Mouse (Mus musculus): ENCODE results near the gene Npy. TPM values are rescaled to one million over a fixed set of nuclear protein-coding genes. Genes with fewer than 3 reads are reported as not detected.
A peak's percentile ranks its signal among the peaks of the same experiment; 100 is the strongest.

The Npy gene
- polyA plus RNA-seq, 1 experiment from 2014 or later = not detected

DNA sequence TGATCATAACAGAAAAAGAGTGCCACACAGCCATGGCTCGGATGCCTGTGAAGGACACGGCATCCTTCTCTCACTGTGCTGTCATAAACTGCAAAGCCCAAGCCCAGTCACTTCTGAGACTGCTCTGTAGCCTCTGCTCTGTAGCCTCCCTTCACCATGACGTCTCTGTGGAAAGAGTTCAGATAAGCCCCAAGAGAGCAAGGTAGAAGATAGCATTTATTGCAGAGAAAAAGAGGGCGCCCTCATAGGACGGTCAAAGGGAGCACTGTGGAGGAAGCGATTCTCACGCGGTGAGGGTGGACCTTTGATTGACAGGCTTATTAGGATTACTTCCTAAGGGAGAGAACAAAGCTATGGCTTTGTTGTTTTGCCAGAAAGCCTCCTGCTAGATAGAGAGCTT, 18.4 kb upstream of the Npy start:
- Histone ChIP-seq H3K27ac (ENCODE audit: low read depth, low read length) (no peak overlapping the region), H3K36me3 (ENCODE audit: control insufficient read depth, insufficient read depth, low read length) (no peaks in the 10 kb centered on the region), H3K27me3 (replicated peaks; ENCODE audit: control insufficient read depth, insufficient read depth, low read length) (no peaks in the 10 kb centered on the region), H3K4me1 (replicated peaks; ENCODE audit: control insufficient read depth, insufficient read depth, low read length) (no peaks in the 10 kb centered on the region), H3K9me3 (ENCODE audit: control insufficient read depth, low read length) (no peaks in the 10 kb centered on the region), H3K4me3 (ENCODE audit: low read depth, low read length) (no peak overlapping the region), H3K4me2 (no peak overlapping the region), H3K9ac (ENCODE audit: low read depth, low read length) (no peak overlapping the region)
- DNase-seq (ENCODE audit: low spot score) = no peak
- no peak for ATAC-seq (replicated peaks; ENCODE audit: low FRiP score)
- 63% methylated on average over 8 of the region's 8 CpGs for WGBS

GRCm38 (mm10) chr6:49808076-49808475, 14.4 kb upstream of the Npy start:
- no peaks in the 10 kb centered on the region for H3K27me3 ChIP-seq (replicated peaks; ENCODE audit: control insufficient read depth, insufficient read depth, low read length)
- H3K4me1 ChIP-seq (replicated peaks; ENCODE audit: control insufficient read depth, insufficient read depth, low read length) = no peaks in the 10 kb centered on the region
- H3K4me2 ChIP-seq = peak overlapping the region; percentile 51
- 0 out of 2 replicates have a peak overlapping the region, but pooled peaks have one; percentile 11 for H3K4me3 ChIP-seq (ENCODE audit: low read depth, low read length)
- WGBS = 25% methylated on average over 13 of the region's 13 CpGs
- H3K27ac ChIP-seq (ENCODE audit: low read depth, low read length) = no peak overlapping the region
- H3K9ac ChIP-seq (ENCODE audit: low read depth, low read length) = no peak overlapping the region
- H3K36me3 ChIP-seq (ENCODE audit: control insufficient read depth, insufficient read depth, low read length) = no peaks in the 10 kb centered on the region
- no peaks in the 10 kb centered on the region for H3K9me3 ChIP-seq (ENCODE audit: control insufficient read depth, low read length)
- no peak for DNase-seq (ENCODE audit: low spot score)
- no peak for ATAC-seq (replicated peaks; ENCODE audit: low FRiP score)

GRCm38 (mm10) chr6:49817183-49817582, 5.3 kb upstream of the Npy start:
- H3K4me3 ChIP-seq (ENCODE audit: low read depth, low read length) = no peak overlapping the region
- no peak overlapping the region for H3K4me2 ChIP-seq
- H3K9me3 ChIP-seq (ENCODE audit: control insufficient read depth, low read length) = no peaks in the 10 kb centered on the region
- WGBS = 68% methylated on average over 5 of the region's 5 CpGs
- DNase-seq (ENCODE audit: low spot score) = no peak
- no peak overlapping the region for H3K27ac ChIP-seq (ENCODE audit: low read depth, low read length)
- no peak overlapping the region for H3K9ac ChIP-seq (ENCODE audit: low read depth, low read length)
- H3K27me3 ChIP-seq (replicated peaks; ENCODE audit: control insufficient read depth, insufficient read depth, low read length) = peaks cover 22% of the 10 kb centered on the region
- no peaks in the 10 kb centered on the region for H3K4me1 ChIP-seq (replicated peaks; ENCODE audit: control insufficient read depth, insufficient read depth, low read length)
- no peaks in the 10 kb centered on the region for H3K36me3 ChIP-seq (ENCODE audit: control insufficient read depth, insufficient read depth, low read length)
- no peak for ATAC-seq (replicated peaks; ENCODE audit: low FRiP score)

DNA sequence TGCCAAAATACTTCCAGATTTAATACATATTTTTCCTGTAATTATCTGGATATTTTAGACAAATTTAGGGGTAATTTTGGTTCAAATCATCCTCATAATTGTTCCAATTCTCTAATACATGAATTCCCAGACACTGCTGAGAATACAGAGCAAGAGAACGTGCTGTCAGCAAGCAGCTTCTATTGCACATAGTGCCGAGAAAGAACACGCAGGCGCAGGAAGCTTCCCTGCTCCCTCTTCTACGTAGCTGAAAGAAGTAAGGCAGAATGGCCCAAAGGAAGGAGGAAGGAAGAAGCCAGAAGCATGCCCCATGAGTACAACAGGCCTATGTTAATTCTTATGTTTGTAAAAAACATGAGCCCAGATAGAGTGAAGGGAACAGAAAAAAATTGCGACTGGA, 4.9 kb upstream of the Npy start:
- Histone ChIP-seq H3K27me3 (replicated peaks; ENCODE audit: control insufficient read depth, insufficient read depth, low read length) (peaks cover 26% of the 10 kb centered on the region), H3K9me3 (ENCODE audit: control insufficient read depth, low read length) (no peaks in the 10 kb centered on the region), H3K4me2 (no peak overlapping the region), H3K4me3 (ENCODE audit: low read depth, low read length) (no peak overlapping the region), H3K27ac (ENCODE audit: low read depth, low read length) (no peak overlapping the region), H3K36me3 (ENCODE audit: control insufficient read depth, insufficient read depth, low read length) (no peaks in the 10 kb centered on the region), H3K9ac (ENCODE audit: low read depth, low read length) (no peak overlapping the region), H3K4me1 (replicated peaks; ENCODE audit: control insufficient read depth, insufficient read depth, low read length) (no peaks in the 10 kb centered on the region)
- DNase-seq (ENCODE audit: low spot score) (no peak), ATAC-seq (replicated peaks; ENCODE audit: low FRiP score) (no peak)
- 68% methylated on average over 6 of the region's 6 CpGs for WGBS

DNA sequence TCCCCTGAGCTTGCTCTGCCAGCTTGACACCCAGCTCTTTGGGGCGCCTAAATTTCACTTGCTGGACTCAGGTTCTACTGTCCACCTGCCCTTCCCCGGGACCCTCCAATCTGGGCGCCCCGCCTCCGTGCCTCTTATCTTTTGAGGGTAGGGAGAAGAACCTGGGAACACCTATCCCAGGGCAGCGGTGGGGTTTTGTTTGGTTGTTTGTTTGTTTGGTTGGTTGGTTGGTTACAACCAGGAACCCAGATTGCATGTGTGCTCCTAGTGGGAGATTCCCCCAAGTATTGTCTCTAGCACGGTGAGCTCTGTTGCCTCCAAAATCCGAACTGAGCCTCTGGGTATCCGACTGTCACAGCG, 341 bp downstream of the Npy start:
- Histone ChIP-seq H3K4me3 (ENCODE audit: low read depth, low read length) (peak overlapping the region; percentile 38), H3K9ac (ENCODE audit: low read depth, low read length) (no peak overlapping the region), H3K36me3 (ENCODE audit: control insufficient read depth, insufficient read depth, low read length) (no peaks in the 10 kb centered on the region), H3K27ac (ENCODE audit: low read depth, low read length) (no peak overlapping the region), H3K9me3 (ENCODE audit: control insufficient read depth, low read length) (no peaks in the 10 kb centered on the region), H3K4me1 (replicated peaks; ENCODE audit: control insufficient read depth, insufficient read depth, low read length) (no peaks in the 10 kb centered on the region), H3K4me2 (peak overlapping the region; percentile 65), H3K27me3 (replicated peaks; ENCODE audit: control insufficient read depth, insufficient read depth, low read length) (peaks cover 45% of the 10 kb centered on the region)
- 2% methylated on average over 10 of the region's 10 CpGs for WGBS
- peak; percentile 34 for DNase-seq (ENCODE audit: low spot score)
- no peak for ATAC-seq (replicated peaks; ENCODE audit: low FRiP score)

GRCm38 (mm10) chr6:49823371-49823770, 861 bp downstream of the Npy start:
- no peak overlapping the region for H3K27ac ChIP-seq (ENCODE audit: low read depth, low read length)
- WGBS = 14% methylated on average over 15 of the region's 15 CpGs
- H3K4me1 ChIP-seq (replicated peaks; ENCODE audit: control insufficient read depth, insufficient read depth, low read length) = no peaks in the 10 kb centered on the region
- no peak overlapping the region for H3K4me2 ChIP-seq
- DNase-seq (ENCODE audit: low spot score) (no peak), ATAC-seq (replicated peaks; ENCODE audit: low FRiP score) (no peak)
- H3K36me3 ChIP-seq (ENCODE audit: control insufficient read depth, insufficient read depth, low read length) = no peaks in the 10 kb centered on the region
- peaks cover 45% of the 10 kb centered on the region for H3K27me3 ChIP-seq (replicated peaks; ENCODE audit: control insufficient read depth, insufficient read depth, low read length)
- H3K9me3 ChIP-seq (ENCODE audit: control insufficient read depth, low read length) = no peaks in the 10 kb centered on the region
- H3K4me3 ChIP-seq (ENCODE audit: low read depth, low read length) = no peak overlapping the region
- H3K9ac ChIP-seq (ENCODE audit: low read depth, low read length) = no peak overlapping the region

DNA sequence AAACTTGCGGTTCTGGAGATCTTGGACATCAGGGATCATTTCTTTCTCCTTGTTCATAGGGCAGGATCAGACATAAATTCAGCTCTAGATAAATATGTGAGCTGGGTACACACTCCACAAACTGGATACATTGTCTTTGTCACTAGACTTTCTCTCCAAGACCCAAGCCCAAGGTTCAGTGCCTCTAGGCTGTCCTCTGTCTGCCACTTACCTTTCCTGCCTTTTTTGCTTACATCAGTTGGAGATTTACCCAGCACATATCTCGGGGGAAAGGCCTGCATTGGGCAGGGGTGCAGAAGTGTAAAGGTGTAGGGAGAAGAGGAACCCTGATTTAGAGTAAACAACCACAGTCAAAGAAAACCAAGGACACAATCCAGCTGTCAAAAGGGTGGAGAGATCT, 1.3 kb downstream of the Npy start:
- no peak for ATAC-seq (replicated peaks; ENCODE audit: low FRiP score)
- Histone ChIP-seq H3K4me1 (replicated peaks; ENCODE audit: control insufficient read depth, insufficient read depth, low read length) (no peaks in the 10 kb centered on the region), H3K27ac (ENCODE audit: low read depth, low read length) (no peak overlapping the region), H3K27me3 (replicated peaks; ENCODE audit: control insufficient read depth, insufficient read depth, low read length) (peaks cover 45% of the 10 kb centered on the region), H3K36me3 (ENCODE audit: control insufficient read depth, insufficient read depth, low read length) (no peaks in the 10 kb centered on the region), H3K9me3 (ENCODE audit: control insufficient read depth, low read length) (no peaks in the 10 kb centered on the region), H3K9ac (ENCODE audit: low read depth, low read length) (no peak overlapping the region), H3K4me2 (no peak overlapping the region), H3K4me3 (ENCODE audit: low read depth, low read length) (no peak overlapping the region)
- WGBS = 12% methylated on average over 2 of the region's 2 CpGs
- no peak for DNase-seq (ENCODE audit: low spot score)

GRCm38 (mm10) chr6:49831579-49831978, 9.1 kb downstream of the Npy start:
- ATAC-seq (replicated peaks; ENCODE audit: low FRiP score) (no peak), DNase-seq (ENCODE audit: low spot score) (no peak)

GRCm38 (mm10) chr6:49856830-49857229, 34.3 kb downstream of the Npy start:
- no peak for ATAC-seq (replicated peaks; ENCODE audit: low FRiP score)
- Histone ChIP-seq H3K36me3 (ENCODE audit: control insufficient read depth, insufficient read depth, low read length) (no peaks in the 10 kb centered on the region), H3K4me1 (replicated peaks; ENCODE audit: control insufficient read depth, insufficient read depth, low read length) (no peaks in the 10 kb centered on the region), H3K4me2 (no peak overlapping the region), H3K27me3 (replicated peaks; ENCODE audit: control insufficient read depth, insufficient read depth, low read length) (no peaks in the 10 kb centered on the region), H3K27ac (ENCODE audit: low read depth, low read length) (no peak overlapping the region), H3K4me3 (ENCODE audit: low read depth, low read length) (no peak overlapping the region), H3K9ac (ENCODE audit: low read depth, low read length) (no peak overlapping the region), H3K9me3 (ENCODE audit: control insufficient read depth, low read length) (no peaks in the 10 kb centered on the region)
- WGBS = 53% methylated on average over 2 of the region's 2 CpGs
- DNase-seq (ENCODE audit: low spot score) = no peak

More at GRCm38 (mm10) chr6:49831579-49831978, 9.1 kb downstream of the Npy start:
- 61% methylated on average over 2 of the region's 2 CpGs for WGBS
- H3K27me3 ChIP-seq (replicated peaks; ENCODE audit: control insufficient read depth, insufficient read depth, low read length) = no peaks in the 10 kb centered on the region; the same call in 1 of the 2 replicates
- H3K4me1 ChIP-seq (replicated peaks; ENCODE audit: control insufficient read depth, insufficient read depth, low read length) = no peaks in the 10 kb centered on the region
- H3K9me3 ChIP-seq (ENCODE audit: control insufficient read depth, low read length) = no peaks in the 10 kb centered on the region
- H3K4me3 ChIP-seq (ENCODE audit: low read depth, low read length) = no peak overlapping the region
- no peak overlapping the region for H3K27ac ChIP-seq (ENCODE audit: low read depth, low read length)
- no peak overlapping the region for H3K4me2 ChIP-seq
- H3K9ac ChIP-seq (ENCODE audit: low read depth, low read length) = no peak overlapping the region
- H3K36me3 ChIP-seq (ENCODE audit: control insufficient read depth, insufficient read depth, low read length) = no peaks in the 10 kb centered on the region
